Mouse (Mus musculus) right cerebral cortex, adult 2 months (tissue): Measurements from ENCODE around the gene Gon4l.

Experiments used
- DNase-seq, 2 experiments: peaks; one replicate each; pipeline ENCODE4 v3.0.0; 2021 to 2022; ENCODE audit warnings: low spot score in 2 of 2

Gon4l gene

DNA sequence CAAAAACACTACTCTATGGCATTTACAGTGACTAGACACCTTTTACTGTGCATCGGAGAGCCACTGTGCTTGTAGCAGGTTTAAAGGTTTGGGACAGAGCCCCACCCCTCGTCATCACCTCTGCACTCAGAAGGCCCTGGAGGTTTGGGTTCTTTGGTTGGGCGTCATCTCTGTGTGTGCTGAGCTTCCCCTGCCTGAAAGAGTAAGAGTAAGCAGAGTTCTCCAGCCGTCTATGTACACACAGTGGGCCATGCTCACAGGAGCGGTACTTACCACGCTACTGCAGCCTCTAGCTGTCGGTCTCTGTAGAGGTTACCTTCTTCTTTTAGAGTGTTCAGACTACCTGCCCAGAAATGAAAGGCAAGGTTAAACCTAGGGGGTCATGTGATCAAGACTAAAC, 77.6 kb downstream of the Gon4l start:
- DNase-seq = no peak

DNA sequence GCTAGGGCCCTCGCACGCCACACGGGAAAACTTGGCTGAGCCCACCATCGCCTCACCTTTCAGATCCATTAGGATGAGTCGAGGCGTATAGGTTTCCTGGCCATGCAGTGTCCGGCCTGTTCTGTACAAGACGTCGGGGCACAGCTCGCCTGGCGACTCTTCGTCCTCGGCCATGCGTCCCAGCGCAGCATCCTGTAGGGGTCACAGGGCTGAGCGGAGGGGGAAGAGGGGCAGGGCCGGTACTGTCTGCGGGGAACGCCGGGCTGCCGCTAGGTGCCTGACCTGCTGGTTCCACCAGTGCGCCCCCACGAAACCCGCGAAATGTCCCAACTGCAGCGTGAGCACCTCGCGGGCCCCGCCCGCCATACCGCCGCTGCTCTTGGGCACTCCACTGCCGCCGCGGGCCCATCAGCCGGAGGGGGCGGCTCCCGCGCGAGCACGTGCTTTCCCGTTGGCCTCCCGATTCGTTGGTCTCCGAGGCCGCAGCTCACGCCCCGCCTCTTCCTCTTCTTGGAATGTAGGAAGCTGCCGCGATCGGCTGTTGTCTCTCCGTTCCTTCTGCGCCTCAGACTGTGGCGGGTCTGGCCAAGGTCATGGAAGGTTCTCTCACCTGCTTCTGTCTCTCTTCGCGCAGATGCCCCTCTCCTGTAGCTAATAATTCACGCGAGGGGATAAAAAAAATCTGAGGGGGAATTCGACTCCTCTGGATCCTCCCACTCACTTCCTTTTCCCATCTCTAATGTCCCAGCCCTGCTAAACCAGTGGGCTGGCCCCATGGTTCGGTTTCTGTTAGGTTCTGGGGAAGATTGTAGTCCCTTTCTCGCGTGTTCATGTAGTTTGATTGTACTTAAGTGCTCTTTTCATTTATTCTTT, 78.7 kb downstream of the Gon4l start, which contains the start of gene Msto1:
Gene Msto1 (minus strand): TSS at position 489 of the 873 bp plus-strand sequence.
- DNase-seq = peak; percentile 92 to 94

DNA sequence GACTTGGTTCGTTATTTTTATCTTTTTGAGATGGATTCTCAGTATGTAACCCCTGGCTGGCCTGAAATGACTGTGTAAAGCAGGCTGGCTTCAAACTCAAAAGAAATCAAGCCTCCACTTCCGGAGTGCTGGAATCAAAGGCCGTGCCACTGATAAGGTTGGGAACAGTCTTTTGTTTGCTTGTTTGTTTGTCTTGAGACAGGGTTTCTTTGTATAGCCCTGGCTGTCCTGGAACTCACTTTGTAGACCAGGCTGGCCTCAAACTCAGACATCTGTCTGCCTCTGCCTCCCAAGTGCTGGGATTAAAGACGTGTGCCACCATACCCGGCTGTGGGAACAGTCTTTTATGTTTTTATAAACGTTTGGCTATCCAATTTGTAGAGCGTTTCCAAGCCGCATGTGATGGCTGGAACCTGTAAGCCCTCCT, 79.4 kb downstream of the Gon4l start:
- no peak for DNase-seq

DNA sequence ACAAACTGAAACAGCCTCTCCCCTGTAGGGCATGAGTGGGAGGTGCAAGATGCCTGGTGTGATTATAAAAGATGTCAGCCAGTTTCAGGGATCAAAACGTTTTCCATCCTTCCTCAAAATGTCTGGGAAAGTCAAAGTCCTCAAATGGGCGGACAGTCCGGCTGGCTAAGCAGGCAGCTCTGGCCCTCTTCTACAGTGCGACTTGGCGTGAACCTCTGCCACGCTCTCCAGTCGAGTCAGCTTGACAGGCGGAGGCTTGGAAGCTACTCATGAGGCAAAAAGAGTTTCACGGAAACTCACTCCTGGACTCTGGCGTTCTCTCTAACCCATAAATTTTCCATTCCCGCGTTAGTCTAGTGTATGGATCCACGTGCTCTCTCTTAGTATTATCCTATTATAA, 84.0 kb downstream of the Gon4l start:
- no peak for DNase-seq

DNA sequence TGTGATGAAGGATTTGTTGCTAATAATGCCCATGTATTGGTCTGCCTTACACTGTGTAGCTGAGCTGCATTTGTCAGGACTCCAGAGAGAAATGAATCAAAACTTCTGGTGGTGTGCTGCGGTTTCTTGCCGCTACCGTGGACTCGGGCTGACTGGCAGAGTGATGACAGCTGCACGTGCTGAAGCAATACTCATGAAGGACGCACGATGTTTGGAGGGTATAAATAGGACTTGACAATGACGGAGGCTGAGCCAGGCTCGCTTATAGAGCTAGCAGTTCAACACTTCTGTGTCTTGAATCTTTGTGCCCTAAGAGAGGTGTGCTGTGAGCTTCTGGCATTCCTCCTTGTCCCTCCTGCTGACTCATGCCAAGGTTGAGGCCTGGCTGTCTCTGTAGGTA, 86.4 kb downstream of the Gon4l start:
- no peak for DNase-seq

DNA sequence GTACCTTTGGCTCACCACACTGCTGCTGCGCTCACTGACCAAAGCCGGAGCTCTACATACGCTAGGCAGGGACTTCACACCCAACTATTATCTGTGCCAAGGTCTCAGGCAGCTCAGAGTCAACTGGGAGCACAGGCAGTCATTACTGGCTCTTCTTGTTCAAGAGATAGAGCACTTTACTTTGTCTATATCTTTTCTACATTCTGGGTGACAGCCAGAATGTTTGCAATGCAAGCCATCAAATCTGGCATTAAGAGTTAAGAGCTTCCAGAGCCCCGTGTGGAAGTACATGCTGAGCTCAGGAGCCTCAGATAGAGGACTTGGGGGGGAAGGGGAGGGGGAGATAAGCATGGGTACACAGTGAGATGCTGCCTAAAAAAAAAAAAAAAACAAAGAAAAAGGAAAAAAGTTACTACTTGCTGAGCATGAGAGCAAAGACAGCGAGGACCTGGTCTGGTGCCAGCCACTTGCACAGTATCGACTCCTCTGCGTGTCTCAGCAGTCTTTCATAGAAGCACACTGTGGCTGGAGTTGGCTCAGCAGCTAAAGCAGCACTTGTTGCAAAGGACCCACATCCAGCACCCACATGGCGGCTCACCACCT, 89.1 kb downstream of the Gon4l start:
- no peak for DNase-seq

DNA sequence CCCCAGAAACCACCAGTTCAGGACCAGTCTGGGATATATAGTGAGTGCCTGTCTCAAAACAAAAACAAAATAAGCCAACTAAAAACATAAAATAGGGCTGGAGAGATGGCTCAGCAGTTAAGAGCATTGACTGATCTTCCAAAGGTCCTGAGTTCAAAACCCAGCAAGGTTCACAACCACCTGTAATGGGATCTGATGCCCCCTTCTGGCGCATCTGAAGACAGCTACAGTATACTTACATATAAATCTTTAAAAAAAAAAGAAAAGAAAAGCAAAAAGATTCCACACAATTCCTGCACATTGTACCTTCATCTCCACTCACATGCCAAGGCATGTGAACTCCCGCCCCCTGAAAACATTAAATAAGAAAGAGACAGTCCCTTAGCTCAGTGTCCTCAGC, 90.6 kb downstream of the Gon4l start:
- DNase-seq = no peak

DNA sequence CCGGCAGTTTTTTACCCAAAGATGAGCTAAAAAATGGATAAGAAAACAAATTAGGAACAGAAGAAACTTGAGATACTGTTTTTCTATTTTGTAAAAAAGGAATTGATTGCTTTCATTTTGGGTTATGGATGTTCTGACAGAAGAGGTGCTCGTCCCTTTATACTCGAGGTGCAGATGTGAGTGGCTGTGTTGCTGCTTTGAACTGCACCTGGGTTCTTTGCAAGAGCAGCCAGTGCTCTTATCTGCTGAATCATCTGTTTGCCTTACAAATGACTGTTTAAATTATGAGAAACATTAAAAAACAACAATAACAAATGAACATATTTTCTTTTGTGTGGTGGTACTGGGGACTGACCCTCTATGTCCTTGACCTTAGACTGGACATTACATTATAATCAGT, 94.5 kb downstream of the Gon4l start:
- DNase-seq = no peak

DNA sequence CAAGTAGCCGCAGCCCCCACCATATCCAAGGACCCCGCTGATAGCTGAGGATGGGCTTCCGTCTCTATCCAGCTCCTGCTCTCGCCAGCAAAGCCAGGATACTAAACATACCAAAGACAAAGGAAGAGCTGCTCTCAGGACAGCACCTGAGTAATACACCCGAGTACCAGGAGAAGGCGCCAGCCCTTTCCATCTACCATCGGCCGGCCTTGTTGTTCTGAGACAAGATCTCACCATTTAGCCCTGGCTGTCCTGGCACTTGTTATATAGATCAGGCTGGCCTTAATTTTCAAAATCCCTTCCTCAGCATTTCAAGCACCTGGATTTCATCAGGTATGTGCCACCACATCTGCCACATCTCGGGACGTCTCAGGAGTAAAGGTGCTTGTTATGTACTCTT, 104.0 kb downstream of the Gon4l start:
- DNase-seq = no peak

DNA sequence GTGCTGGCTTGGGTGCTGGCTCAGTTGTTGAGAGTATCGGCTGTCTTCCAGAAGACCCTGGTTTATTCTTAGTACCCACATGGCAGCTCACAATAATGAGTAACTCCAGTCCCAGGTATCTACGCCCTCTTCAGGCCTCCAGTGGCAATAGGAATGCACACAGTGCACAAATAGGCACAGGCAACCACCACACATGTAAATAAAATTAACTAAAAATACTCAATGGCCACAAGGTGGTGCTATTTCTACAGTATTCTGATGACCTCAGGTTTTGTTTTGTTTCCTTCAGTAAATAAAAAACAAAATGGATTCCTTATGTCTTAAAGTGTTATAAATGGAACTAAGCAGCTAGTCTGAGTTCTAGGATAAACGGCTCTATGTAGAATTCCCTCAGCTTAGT, 104.7 kb downstream of the Gon4l start:
- no peak for DNase-seq

DNA sequence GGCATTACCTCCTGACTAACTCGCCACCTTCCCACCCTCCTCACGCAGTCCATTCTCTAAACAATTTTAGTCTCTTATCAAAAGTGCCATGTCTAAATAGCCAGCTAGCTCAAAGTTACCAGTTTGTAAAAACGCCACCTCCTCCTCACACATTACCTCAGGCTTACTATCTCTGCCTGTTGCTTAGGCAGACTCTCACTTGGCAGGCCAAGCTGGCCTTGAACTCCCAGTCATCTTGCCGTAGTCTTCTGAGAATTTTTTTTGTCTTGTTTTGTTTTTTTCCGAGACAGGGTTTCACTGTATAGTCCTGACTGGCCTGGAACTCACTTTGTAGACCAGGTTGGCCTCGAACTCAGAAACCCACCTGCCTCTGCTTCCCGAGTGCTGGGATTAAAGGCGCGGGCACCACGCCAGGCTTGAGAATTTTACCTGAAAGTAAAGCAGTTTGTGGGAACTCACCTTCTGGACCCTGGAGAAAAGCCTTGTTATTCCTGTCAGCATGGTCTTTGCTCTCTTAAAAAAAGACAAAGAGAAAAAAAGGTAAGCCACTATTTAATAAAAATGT, 107.4 kb downstream of the Gon4l start:
- no peak for DNase-seq

DNA sequence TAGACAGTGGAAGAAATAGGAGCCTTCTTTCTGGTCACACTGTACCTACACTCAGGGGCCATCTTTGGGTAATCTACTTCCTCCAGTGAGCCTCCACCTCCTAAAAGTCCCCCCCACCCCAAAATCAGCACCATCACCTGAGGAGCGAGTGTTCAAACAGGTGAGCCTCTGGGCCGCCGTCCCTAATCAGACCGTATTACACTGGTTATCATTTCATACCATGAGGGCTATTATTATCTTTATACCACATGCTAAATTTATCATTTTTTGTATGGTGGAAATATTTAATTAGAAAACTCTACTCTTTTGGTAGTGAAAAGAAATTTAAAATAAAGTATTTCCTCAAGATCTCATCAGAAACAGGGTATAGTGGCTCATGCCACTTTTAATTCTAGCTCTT, 109.1 kb downstream of the Gon4l start:
- no peak for DNase-seq

DNA sequence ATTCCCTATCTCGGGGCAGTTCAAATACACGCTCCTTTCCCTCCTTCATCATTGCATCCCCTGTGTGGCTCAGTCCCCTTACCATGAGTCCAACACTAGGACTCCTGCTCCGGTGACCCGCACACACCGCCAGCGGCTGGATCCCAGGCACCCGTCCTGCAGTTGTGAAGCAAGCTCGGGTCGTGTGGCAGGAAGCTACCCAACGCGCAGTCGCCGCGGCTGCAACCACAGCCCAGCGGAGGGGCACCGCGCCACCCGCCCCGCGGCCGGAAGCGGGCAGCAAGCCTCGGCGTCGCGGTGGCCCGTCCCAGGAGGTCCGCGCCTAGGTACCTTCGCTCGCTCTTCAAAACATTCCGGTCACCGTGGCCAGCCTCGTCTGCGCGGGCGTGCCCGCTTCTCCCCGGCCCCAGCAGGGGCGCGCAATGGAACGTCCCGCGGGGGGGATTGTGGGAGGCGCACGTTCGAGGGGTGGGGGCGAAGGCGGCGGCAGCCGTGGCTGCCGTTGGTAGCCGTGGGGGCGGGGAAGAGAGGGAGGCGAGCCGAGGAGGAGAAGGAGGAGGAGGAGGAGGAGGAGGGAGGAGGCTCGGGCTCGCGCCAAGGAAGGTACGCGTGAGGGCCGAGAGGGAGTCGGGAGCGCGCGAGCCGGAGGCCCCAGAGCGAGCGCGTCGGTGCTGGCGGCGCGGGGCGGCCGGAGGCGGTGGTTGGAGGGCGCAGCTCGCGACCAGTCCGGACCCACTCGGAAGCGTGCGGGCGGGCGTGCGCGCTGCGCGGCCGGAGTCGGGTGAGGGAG, 115.0 kb downstream of the Gon4l start:
- peak; percentile 78 to 81 for DNase-seq

DNA sequence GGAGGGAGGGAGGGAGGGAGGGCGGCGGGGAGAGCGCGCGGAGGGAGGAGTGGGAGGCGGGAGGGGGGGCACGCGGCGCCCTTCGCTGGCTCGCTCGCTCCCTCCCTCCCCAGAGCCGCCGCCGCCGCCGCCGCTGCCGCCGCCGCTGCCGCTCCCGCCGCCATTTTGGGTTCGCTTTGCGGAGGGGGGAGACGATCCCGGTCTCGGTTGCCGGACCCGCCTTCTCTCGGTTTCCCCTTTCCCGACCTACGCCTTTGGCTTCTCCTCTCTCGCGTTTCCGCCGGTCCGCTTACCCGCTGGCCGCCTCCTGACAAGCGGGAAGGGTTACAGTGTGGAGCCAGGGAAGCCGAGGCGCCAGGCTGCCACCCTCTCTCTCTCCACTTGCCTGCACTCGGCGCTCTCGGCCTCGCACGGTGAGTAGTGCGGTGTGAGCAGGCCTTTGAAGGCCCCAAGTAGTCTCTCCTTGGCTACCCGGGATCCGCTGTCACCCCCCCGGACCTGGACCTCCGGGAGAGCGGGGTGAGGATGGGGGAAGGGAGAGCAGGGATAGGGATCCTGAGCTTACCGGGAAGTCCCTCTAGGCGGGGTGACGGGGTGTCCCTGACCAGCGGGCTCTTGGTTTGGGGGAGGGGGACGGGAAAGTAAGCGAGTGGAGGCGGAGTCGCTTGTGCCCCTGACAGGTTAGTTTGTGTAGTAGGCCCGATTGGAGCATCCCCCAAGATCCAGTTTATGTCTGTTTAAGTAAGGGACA, 115.7 kb downstream of the Gon4l start, which contains the start of the genes Ash1l and Dap3:
Gene Ash1l (plus strand): TSS at position 47 of the 751 bp plus-strand sequence.
Gene Dap3 (minus strand): TSS at position 606 of the 751 bp plus-strand sequence.
- DNase-seq = peak; percentile 65 to 75

DNA sequence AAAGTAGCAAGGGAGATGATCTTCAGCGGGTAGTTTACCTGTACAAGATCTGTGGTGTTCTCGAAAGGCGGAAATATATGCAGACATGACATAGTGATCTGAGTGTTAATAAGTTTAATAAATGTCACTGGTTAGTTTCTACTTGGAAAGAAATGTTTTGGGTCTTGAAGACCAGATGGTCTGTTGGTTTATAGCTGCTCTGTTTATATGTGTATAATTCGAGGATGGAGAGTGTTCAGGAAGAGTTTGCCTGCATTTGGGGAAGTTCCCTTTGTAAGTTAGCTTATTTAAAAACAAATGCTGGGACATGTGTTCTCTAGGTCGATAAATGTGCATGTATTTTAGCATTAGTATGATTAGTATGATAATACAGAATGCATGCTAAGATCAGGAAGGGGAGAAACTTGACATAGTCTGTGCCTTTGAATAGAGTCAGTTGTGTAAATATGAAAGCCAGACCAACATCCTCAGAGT, 116.3 kb downstream of the Gon4l start:
- no peak for DNase-seq

DNA sequence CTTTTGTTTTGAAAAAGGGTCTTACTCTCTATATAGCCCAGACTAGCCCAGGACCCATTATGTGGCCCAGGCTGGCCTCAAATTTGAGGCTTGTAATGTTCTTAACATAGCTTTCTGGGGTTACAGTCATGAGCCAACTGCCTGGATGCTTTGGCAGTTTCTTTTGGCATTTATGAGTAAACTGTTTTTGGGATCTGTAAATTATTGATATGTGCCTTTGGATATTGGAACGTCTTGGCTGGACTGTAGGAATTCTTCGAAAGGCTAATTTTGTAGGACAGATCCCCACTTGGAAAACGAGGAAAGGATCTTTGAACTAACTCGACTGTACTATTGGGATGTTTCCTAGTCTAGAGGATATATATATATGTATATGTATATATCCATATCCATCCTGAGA, 118.2 kb downstream of the Gon4l start:
- no peak for DNase-seq

DNA sequence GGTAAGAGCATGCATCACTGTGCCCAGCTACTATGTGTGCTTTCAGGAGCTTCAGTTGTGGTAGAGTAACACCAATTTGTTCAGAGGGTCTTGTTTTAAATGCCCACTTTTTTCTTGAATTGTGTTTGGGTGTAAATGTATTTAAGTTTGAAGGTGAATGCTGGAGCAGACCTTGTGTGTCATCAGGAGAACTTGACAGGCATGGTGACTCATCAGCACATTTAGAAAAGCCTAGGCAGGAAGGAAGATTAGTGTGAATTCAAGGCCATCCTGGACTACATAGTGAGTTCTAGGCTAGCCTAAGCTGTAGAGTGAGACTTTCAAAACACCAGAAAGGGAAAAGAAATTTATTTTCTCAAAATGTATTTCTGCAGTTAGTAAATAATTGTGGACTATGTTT, 118.7 kb downstream of the Gon4l start:
- no peak for DNase-seq
